Mouse (Mus musculus): ENCODE results near the gene Hyal3. TPM values are rescaled to one million over a fixed set of nuclear protein-coding genes. Genes with fewer than 3 reads are reported as not detected.

Gene Hyal3
- polyA plus RNA-seq, 1 experiment from 2014 or later = 0.39 TPM

DNA sequence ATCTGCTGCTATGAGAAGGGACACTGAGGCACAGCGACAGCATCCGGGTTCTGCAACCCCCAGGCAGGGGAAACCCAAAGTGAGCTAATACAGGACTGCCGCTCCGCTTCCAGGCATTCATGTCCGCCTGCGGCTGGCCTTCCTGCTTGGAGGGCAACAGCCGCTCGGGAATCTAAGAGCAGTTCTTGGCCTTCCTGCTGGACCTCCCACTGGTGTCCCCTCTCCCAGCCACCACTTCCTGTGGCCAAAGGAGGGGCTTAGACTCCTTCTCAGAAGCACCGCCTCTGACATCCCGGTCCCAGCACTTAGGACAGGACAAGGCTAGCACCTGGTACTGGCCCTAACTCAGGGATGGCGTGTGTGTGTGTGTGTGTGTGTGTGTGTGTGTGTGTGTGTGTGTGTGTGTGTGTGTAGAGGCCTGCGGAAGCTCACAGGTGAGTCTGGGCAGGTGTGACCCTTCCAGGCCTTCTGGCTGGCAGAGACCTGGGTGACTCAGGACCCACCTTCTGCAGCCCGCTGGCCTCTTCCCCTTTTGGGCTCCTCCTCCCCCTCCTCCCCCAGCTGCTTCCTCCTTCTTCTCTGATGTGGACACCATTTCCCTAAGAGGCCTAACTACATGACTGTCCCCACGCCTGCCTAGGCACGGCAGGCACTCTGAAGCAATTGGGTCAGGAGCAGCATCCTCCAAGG, 48.2 kb downstream of the Hyal3 start:
- DNase-seq (ENCODE audit: low spot score) (no peak), ATAC-seq (ENCODE audit: low FRiP score) (no peak)
- H3K36me3 ChIP-seq (ENCODE audit: control insufficient read depth, insufficient read depth, low read length) = 0 out of 2 replicates have a peak, but pooled peaks cover 8% of the 10 kb centered on the region
- H3K9ac ChIP-seq (ENCODE audit: low read depth, low read length) = peak overlapping the region; percentile 71
- no peaks in the 10 kb centered on the region for H3K27me3 ChIP-seq (ENCODE audit: control insufficient read depth, insufficient read depth, low read length)
- no peaks in the 10 kb centered on the region for H3K9me3 ChIP-seq (ENCODE audit: control insufficient read depth, low read length)
- peak overlapping the region; percentile 99 for H3K27ac ChIP-seq (ENCODE audit: low read depth, low read length)
- H3K4me2 ChIP-seq (replicated peaks; ENCODE audit: low read depth, low read length) = peak overlapping the region; percentile 51
- no peak overlapping the region; the same call in 1 of the 2 replicates for H3K4me3 ChIP-seq (ENCODE audit: low read depth, low read length)
- H3K4me1 ChIP-seq (replicated peaks; ENCODE audit: control insufficient read depth, insufficient read depth, low read length) = peaks cover 61% of the 10 kb centered on the region
- 40% methylated on average over 15 of the region's 15 CpGs for WGBS

DNA sequence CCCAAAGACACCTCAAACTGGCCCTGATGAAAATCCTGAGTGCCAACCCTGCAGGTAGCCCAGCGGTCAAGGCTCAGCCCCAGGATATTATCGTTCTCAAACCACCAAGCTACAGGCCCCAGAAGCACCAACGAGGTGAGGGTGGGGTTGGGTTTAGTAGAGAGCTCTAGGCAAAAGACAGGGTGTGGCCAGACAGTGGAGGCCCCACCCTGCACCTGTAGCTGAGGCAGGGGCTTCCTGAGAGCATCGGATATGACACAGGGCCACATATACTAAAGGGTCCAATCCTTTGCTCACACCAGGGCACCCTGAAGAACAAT, 48.8 kb downstream of the Hyal3 start:
- Histone ChIP-seq H3K27me3 (ENCODE audit: control insufficient read depth, insufficient read depth, low read length) (no peaks in the 10 kb centered on the region), H3K9me3 (ENCODE audit: control insufficient read depth, low read length) (no peaks in the 10 kb centered on the region), H3K27ac (ENCODE audit: low read depth, low read length) (peak overlapping the region; percentile 99), H3K4me1 (replicated peaks; ENCODE audit: control insufficient read depth, insufficient read depth, low read length) (peaks cover 61% of the 10 kb centered on the region), H3K9ac (ENCODE audit: low read depth, low read length) (peak overlapping the region; percentile 71), H3K4me2 (replicated peaks; ENCODE audit: low read depth, low read length) (peak overlapping the region; percentile 51), H3K36me3 (ENCODE audit: control insufficient read depth, insufficient read depth, low read length) (0 out of 2 replicates have a peak, but pooled peaks cover 4% of the 10 kb centered on the region), H3K4me3 (ENCODE audit: low read depth, low read length) (peak overlapping the region; percentile 10)
- ATAC-seq (ENCODE audit: low FRiP score) = no peak
- DNase-seq (ENCODE audit: low spot score) = no peak
- 37% methylated on average over 4 of the region's 4 CpGs for WGBS

DNA sequence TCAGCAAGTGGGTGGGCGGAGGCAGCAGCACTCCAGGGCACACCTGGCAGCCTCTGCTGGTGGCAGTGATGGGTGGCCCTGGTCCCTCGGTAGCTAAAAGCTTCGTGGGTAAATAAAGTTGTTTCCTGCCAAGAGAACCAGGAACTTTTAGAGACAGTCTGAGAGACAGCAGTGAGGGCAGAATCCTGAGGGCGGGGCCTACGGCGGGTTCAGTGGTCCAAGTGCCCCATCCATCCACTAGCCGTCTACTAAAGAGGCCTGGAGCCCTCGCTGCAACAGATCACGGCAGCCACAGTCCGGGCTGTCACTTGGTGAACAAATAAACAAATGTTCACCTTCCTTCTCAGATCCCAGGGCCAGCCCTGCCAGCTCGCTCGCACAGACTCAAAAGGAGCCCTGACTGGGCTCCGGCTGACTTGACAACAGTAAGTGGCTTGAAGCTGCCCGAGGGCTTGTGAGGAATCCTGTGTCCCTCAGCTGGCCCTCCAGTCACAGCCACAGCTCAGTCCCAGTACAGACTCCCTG, 49.3 kb downstream of the Hyal3 start:
- 12% methylated on average over 14 of the region's 14 CpGs for WGBS
- no peaks in the 10 kb centered on the region for H3K9me3 ChIP-seq (ENCODE audit: control insufficient read depth, low read length)
- peak; percentile 69 for DNase-seq (ENCODE audit: low spot score)
- peak; percentile 2; the same call in 1 of the 2 replicates for ATAC-seq (ENCODE audit: low FRiP score)
- H3K27ac ChIP-seq (ENCODE audit: low read depth, low read length) = peak overlapping the region; percentile 99
- H3K4me1 ChIP-seq (replicated peaks; ENCODE audit: control insufficient read depth, insufficient read depth, low read length) = peaks cover 59% of the 10 kb centered on the region
- peak overlapping the region; percentile 71 for H3K9ac ChIP-seq (ENCODE audit: low read depth, low read length)
- H3K4me3 ChIP-seq (ENCODE audit: low read depth, low read length) = peak overlapping the region; percentile 25
- no peaks in the 10 kb centered on the region for H3K27me3 ChIP-seq (ENCODE audit: control insufficient read depth, insufficient read depth, low read length)
- H3K36me3 ChIP-seq (ENCODE audit: control insufficient read depth, insufficient read depth, low read length) = 0 out of 2 replicates have a peak, but pooled peaks cover 2% of the 10 kb centered on the region
- peak overlapping the region; percentile 51 for H3K4me2 ChIP-seq (replicated peaks; ENCODE audit: low read depth, low read length)

DNA sequence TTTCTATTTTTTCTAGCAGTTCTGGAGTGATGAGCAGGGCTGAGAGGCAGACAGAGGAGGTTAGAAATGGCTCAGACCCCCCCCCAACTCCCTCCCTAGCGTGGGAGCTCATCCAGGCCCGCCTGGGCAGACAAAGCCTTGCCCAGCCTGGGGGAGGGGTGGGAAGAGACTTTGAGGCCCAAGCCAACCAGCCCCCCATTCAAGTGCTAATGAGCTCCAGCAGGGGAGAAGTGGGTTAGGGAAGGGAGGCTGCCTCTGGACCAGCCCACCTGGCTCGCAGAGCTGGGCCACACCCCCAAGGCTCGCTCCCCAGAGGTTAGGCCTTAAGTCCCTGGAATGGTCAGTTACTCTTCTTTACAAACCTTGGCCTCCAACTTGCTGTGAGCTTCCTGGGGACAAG, 50.0 kb downstream of the Hyal3 start:
- H3K4me3 ChIP-seq (ENCODE audit: low read depth, low read length) = peak overlapping the region; percentile 25
- 0% methylated on average over 4 of the region's 4 CpGs for WGBS
- H3K36me3 ChIP-seq (ENCODE audit: control insufficient read depth, insufficient read depth, low read length) = no peaks in the 10 kb centered on the region
- H3K9me3 ChIP-seq (ENCODE audit: control insufficient read depth, low read length) = no peaks in the 10 kb centered on the region
- H3K4me1 ChIP-seq (replicated peaks; ENCODE audit: control insufficient read depth, insufficient read depth, low read length) = peaks cover 61% of the 10 kb centered on the region
- H3K9ac ChIP-seq (ENCODE audit: low read depth, low read length) = peak overlapping the region; percentile 71
- H3K27me3 ChIP-seq (ENCODE audit: control insufficient read depth, insufficient read depth, low read length) = no peaks in the 10 kb centered on the region
- H3K27ac ChIP-seq (ENCODE audit: low read depth, low read length) = peak overlapping the region; percentile 99
- peak; percentile 57 for ATAC-seq (ENCODE audit: low FRiP score)
- H3K4me2 ChIP-seq (replicated peaks; ENCODE audit: low read depth, low read length) = peak overlapping the region; percentile 51
- peak; percentile 89 for DNase-seq (ENCODE audit: low spot score)

DNA sequence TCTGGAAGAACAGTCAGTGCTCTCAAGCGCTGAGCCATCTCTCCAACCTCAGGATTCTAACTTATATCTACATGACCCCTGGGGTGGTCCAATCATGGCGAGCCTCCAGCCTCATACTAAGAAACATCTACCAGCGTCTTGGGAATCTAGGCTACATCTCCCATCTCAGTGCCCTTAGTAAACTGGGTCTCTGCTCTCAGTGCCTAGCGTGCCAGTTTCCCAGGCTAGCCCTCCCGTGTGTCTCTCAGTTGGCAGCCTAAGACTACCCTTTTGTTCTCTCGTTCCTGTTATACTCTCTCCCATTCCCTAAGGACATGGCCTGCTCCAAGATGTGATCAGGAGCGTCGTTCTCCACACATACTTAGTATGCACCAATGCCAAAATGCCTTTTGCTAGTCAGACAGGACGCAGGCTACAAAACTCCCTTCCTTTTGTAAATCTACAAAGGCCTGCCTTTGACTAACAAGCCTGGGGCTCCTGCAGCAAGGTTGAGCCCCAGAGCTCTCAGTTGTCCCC, 50.8 kb downstream of the Hyal3 start:
- Histone ChIP-seq H3K4me2 (replicated peaks; ENCODE audit: low read depth, low read length) (peak overlapping the region; percentile 87), H3K4me1 (replicated peaks; ENCODE audit: control insufficient read depth, insufficient read depth, low read length) (peaks cover 59% of the 10 kb centered on the region)
- WGBS = 39% methylated on average over 9 of the region's 9 CpGs

DNA sequence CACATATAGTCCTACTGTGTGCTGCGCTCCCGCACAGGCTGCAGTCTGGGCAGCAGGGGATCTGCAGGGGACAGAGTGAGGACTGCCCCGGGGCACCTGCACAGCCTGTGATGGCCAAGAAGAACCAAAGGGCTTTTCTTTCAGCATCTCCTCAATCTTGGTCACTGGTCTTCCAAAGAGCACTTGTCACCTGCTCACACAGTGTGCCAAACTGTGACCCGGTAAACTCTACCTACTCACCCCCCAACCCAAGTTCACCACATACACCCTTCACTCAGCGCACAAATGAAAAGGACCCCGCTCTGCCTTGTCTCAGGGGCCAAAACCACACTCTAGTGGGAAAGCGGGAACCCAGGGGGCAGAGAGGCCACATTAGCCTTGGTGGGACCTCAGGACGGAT, 51.2 kb downstream of the Hyal3 start:
- Histone ChIP-seq H3K9me3 (ENCODE audit: control insufficient read depth, low read length) (no peaks in the 10 kb centered on the region), H3K36me3 (ENCODE audit: control insufficient read depth, insufficient read depth, low read length) (no peaks in the 10 kb centered on the region), H3K4me1 (replicated peaks; ENCODE audit: control insufficient read depth, insufficient read depth, low read length) (peaks cover 57% of the 10 kb centered on the region), H3K27ac (ENCODE audit: low read depth, low read length) (peak overlapping the region; percentile 99), H3K9ac (ENCODE audit: low read depth, low read length) (peak overlapping the region; percentile 94), H3K4me2 (replicated peaks; ENCODE audit: low read depth, low read length) (peak overlapping the region; percentile 87), H3K27me3 (ENCODE audit: control insufficient read depth, insufficient read depth, low read length) (no peaks in the 10 kb centered on the region), H3K4me3 (ENCODE audit: low read depth, low read length) (peak overlapping the region; percentile 91)
- ATAC-seq (ENCODE audit: low FRiP score) (no peak), DNase-seq (ENCODE audit: low spot score) (no peak)
- 69% methylated on average over 8 of the region's 8 CpGs for WGBS

More for the DNA sequence above, 50.8 kb downstream of the Hyal3 start:
- Histone ChIP-seq H3K9ac (ENCODE audit: low read depth, low read length) (peak overlapping the region; percentile 94), H3K27me3 (ENCODE audit: control insufficient read depth, insufficient read depth, low read length) (no peaks in the 10 kb centered on the region), H3K9me3 (ENCODE audit: control insufficient read depth, low read length) (no peaks in the 10 kb centered on the region), H3K36me3 (ENCODE audit: control insufficient read depth, insufficient read depth, low read length) (no peaks in the 10 kb centered on the region), H3K4me3 (ENCODE audit: low read depth, low read length) (peak overlapping the region; percentile 91), H3K27ac (ENCODE audit: low read depth, low read length) (peak overlapping the region; percentile 99)
- ATAC-seq (ENCODE audit: low FRiP score) (no peak), DNase-seq (ENCODE audit: low spot score) (no peak)

DNA sequence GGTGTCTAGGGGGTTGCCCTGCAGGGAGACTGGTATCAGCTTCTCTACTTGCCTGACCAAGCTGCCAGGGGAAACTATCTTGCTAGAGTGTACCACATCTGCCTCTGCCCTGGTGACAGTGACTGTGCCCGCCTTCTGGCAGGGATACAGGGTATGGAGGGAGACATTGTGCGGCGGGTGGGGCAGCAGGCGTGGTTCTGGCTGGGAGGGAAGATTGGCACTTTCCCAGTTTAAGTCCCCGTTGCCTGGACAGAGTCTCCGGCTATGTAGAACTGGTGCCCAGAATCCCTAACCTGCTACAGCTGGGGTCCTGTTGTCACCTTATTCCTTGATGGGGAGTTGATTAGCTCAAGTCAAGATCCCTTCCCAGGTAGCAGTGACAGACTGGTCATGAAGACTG, 51.9 kb downstream of the Hyal3 start:
- DNase-seq (ENCODE audit: low spot score) (no peak), ATAC-seq (ENCODE audit: low FRiP score) (no peak)
- Histone ChIP-seq H3K4me3 (ENCODE audit: low read depth, low read length) (peak overlapping the region; percentile 91), H3K4me1 (replicated peaks; ENCODE audit: control insufficient read depth, insufficient read depth, low read length) (peaks cover 52% of the 10 kb centered on the region), H3K36me3 (ENCODE audit: control insufficient read depth, insufficient read depth, low read length) (no peaks in the 10 kb centered on the region), H3K9me3 (ENCODE audit: control insufficient read depth, low read length) (no peaks in the 10 kb centered on the region), H3K27ac (ENCODE audit: low read depth, low read length) (peak overlapping the region; percentile 99), H3K27me3 (ENCODE audit: control insufficient read depth, insufficient read depth, low read length) (no peaks in the 10 kb centered on the region), H3K9ac (ENCODE audit: low read depth, low read length) (peak overlapping the region; percentile 94), H3K4me2 (replicated peaks; ENCODE audit: low read depth, low read length) (peak overlapping the region; percentile 87)
- WGBS = 56% methylated on average over 6 of the region's 6 CpGs

DNA sequence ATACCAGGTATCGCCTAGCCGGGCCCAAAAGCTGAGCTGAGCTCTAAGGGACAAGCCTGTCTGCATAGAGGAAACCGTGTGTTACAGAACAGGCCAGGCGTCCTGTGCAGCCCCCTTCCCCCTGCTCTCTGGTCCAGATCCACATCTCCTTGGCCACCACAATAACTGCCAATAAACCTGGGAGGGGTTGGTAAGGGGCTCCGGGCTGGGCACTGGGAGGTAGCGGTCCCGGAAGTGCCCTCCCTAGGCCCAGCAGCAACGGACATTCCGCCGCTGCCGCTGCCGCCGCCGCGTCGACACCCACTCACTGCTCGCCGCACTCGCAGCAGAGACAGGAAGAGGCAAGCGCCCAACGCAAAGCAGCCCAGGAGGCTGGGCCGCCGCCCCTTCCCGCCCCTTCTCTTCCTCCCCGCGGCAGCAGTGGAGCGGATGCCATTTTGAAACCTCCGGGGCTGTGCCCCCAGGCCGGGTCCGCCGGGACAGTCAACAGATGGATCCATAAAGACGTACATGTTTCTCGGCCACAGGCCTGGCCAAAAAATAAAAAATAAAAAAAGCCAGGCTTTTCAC, 52.6 kb downstream of the Hyal3 start:
- peak overlapping the region; percentile 91 for H3K4me3 ChIP-seq (ENCODE audit: low read depth, low read length)
- no peaks in the 10 kb centered on the region for H3K9me3 ChIP-seq (ENCODE audit: control insufficient read depth, low read length)
- H3K27me3 ChIP-seq (ENCODE audit: control insufficient read depth, insufficient read depth, low read length) = no peaks in the 10 kb centered on the region
- WGBS = 2% methylated on average over 27 of the region's 33 CpGs
- peak overlapping the region; percentile 87 for H3K4me2 ChIP-seq (replicated peaks; ENCODE audit: low read depth, low read length)
- ATAC-seq (ENCODE audit: low FRiP score) = no peak
- peak; percentile 75 for DNase-seq (ENCODE audit: low spot score)
- H3K9ac ChIP-seq (ENCODE audit: low read depth, low read length) = peak overlapping the region; percentile 94
- peaks cover 45% of the 10 kb centered on the region for H3K4me1 ChIP-seq (replicated peaks; ENCODE audit: control insufficient read depth, insufficient read depth, low read length)
- H3K27ac ChIP-seq (ENCODE audit: low read depth, low read length) = peak overlapping the region; percentile 99
- no peaks in the 10 kb centered on the region for H3K36me3 ChIP-seq (ENCODE audit: control insufficient read depth, insufficient read depth, low read length)
